Mouse (Mus musculus) adrenal gland, adult (tissue): ENCODE measurements around the gene Lgr4.
"Not testable (repeated sequence)": the region's sequence is repeated elsewhere in the genome, so short reads cannot be mapped to it uniquely, and the experiment has no call there.

Experiments used
- DNase-seq, 2 experiments: peaks; one replicate each; pipeline ENCODE4 v3.0.0; 2022 to 2023; ENCODE audit warnings: low spot score in 1 of 2; ENCODE audit not compliant: inconsistent age in 2 of 2

Lgr4 gene

GRCm38 (mm10) chr2:109917496-109918413, at the start of gene Lgr4:
Gene Lgr4 (plus strand): TSS chr2:109917647.
- DNase-seq = peak; percentile 98 to 100

DNA sequence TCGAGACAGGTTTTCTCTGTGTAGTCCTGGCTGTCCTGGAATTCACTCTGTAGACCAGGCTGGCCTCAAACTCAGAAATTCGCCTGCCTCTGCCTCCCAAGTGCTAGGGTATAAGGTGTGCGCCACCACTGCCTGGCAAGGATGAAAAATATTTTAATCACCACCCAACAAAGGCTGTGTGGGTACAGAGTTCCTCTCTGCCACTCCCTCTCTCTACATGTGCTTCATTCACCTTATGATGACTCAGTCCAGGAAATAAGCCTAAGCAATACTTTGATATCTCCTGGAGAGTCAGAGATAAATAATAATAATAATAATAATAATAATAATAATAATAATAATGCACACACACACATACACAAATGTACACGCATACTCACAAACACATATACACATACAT, 38.0 kb upstream of the Lgr4 start:
- DNase-seq = not testable (repeated sequence)

DNA sequence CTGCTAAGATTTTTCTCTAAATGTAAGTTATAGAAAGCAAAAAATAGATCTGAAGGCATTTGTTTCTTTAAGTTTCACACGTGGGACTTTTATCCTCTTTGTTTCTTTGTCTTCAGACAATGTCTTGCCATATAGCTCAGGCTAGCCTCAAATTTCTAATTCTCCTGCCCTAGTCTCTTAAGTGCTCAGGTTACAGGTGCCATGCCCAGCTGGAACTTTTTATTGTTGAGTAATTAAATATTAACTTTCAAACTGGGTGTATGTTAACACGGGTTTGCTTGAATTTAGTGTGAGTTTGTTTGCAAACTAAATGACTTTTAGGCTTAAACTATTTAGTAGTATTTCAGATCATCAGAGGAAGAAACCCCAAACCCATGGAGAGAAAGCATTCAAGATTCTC, 36.3 kb upstream of the Lgr4 start:
- DNase-seq = no peak

DNA sequence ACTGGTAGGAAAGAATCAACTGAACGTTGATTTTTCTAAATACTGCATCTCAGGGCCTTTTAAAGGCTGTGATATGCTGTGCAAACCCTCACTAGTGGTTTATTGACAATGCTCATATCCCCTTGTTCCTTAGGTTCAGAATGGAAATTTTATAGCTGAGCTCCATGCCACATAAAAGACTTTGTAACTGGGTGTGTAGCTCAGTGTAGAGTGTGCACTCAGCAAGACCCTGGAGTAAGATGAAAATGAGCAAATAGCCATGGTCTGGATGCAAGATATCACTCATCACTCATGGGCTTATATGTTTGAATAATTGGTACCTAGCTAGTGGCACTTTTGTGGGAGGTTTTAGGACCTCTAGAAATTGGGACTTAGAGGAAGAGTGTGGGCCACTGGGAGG, 35.8 kb upstream of the Lgr4 start:
- DNase-seq = no peak

- no peak for DNase-seq
Observed at GRCm38 (mm10) chr2:109884106-109884505, 33.3 kb upstream of the Lgr4 start.

DNA sequence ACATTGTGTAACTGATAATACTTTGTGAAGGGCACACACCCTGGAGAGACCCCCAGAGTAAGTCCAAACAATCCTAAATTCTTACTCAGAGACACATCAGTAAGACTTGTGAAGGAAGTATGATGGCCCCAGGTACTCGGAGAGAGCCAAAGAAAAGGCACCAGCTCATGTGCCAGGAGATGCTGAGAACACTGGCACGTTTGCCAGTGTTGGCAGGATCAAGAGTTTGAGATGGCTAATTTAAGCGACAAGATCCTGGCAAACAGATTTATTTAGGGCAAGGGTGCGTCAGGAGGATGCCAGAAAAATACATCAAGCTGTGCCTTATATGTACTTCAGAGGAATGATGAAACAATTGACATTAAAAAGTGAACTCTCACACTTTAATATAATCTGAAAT, 32.9 kb upstream of the Lgr4 start:
- DNase-seq = no peak

- DNase-seq = peak in 1 of 2 experiments; percentile 56
Observed at GRCm38 (mm10) chr2:109890068-109890467, 27.4 kb upstream of the Lgr4 start.

GRCm38 (mm10) chr2:109890597-109890996, 26.9 kb upstream of the Lgr4 start, which contains the start of gene Lin7c:
Gene Lin7c (plus strand): TSS chr2:109890853.
- DNase-seq = peak; percentile 95 to 98

- peak in 1 of 2 experiments; percentile 90 for DNase-seq
Observed at GRCm38 (mm10) chr2:109891031-109891430, 26.4 kb upstream of the Lgr4 start.

- no peak for DNase-seq
Observed at GRCm38 (mm10) chr2:109891471-109891870, 26.0 kb upstream of the Lgr4 start.

- DNase-seq = no peak
Observed at GRCm38 (mm10) chr2:109896311-109896710, 21.1 kb upstream of the Lgr4 start.

DNA sequence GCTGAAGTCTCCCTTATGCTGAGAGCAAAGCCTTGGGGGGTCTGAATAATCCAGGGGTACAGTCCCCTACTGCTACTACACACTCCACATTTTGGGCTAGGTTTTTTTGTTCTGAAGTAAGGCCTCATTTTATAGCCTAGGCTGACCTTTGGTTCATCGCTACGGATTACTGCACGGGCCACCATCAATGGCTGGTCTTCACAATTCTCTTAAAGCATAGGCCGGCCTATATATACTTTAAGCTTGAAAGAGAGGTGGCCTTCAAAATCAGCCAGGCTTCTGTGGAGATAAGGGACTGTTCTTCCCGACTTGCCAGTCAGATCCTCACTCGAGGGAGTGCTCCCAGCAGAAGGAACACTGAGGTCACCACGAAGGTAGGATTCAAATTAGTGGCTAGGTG, 14.6 kb upstream of the Lgr4 start:
- DNase-seq = no peak

DNA sequence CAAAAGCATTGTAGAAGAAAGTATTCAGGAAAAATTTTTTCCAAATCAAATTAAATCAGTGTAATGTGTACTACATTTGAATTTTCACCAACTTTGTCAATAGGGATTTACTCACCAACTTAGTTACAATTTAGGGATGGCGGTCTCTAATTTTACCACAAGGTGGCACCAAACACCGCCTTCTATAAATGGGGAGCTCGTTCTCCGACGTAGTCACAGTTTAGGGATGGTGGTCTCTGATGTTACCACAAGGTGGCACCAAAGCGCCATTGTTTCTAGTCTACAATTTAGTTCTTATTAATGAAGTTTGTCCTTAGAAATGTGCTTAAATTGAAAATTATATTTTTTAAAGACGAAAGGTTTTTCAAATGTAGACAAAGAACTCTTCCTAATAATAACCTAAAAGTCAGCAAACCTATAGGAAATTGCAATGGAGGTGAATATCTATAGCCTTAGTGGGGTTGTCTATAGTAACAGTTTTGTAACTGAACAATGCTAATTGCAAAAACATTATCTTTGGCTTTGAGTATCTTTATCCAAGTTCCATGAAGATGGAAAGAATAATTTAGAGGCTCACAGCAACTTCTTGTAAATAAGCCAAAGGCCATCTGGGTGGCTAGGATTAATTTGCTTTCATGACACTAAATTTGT, 13.2 kb upstream of the Lgr4 start:
- peak; percentile 88 to 96 for DNase-seq

DNA sequence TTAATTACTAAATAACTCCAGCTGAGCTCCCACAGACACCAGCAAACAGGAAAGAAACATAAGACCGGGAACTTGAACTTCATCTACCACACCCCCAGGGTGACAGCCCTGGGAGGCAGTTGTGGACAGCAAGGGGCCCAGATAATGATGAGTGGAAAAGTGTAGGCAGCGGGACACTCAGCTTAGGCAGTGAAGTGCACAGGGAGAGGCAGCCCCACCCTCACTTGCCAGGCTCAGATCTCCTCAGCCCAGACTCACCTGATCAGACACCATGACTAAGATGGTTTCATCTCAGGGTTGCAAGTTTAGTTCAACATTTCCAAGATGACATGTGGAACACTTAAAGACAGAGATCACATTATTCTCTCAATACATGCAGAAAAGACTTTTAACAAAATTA, 8.3 kb upstream of the Lgr4 start:
- no peak for DNase-seq

- DNase-seq = no peak
Observed at GRCm38 (mm10) chr2:109912216-109912615, 5.2 kb upstream of the Lgr4 start.

- DNase-seq = no peak
Observed at GRCm38 (mm10) chr2:109912766-109913165, 4.7 kb upstream of the Lgr4 start.

- DNase-seq = no peak
Observed at GRCm38 (mm10) chr2:109913241-109913640, 4.2 kb upstream of the Lgr4 start.

DNA sequence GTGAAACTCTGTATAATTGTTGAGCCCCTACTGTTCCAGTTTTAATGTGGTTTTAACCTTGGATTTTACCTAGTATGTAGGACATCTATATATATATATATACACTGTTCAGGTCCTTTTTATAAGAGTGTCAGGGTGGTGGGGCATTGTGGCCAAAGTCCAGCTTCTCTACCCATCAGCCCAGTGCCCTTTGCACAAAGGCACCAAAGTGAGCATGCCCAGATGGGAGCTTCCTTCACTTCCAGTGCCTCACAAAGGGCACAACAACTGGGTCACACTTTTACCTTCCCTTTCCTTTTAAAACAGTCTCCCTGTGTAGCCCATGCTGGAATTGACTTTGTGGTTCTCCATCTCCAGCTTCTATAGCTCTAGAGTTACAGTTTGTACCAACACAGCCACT, 2.8 kb upstream of the Lgr4 start:
- DNase-seq = no peak

- peak in 1 of 2 experiments; percentile 62 for DNase-seq
Observed at GRCm38 (mm10) chr2:109916782-109917495, 508 bp upstream of the Lgr4 start.

DNA sequence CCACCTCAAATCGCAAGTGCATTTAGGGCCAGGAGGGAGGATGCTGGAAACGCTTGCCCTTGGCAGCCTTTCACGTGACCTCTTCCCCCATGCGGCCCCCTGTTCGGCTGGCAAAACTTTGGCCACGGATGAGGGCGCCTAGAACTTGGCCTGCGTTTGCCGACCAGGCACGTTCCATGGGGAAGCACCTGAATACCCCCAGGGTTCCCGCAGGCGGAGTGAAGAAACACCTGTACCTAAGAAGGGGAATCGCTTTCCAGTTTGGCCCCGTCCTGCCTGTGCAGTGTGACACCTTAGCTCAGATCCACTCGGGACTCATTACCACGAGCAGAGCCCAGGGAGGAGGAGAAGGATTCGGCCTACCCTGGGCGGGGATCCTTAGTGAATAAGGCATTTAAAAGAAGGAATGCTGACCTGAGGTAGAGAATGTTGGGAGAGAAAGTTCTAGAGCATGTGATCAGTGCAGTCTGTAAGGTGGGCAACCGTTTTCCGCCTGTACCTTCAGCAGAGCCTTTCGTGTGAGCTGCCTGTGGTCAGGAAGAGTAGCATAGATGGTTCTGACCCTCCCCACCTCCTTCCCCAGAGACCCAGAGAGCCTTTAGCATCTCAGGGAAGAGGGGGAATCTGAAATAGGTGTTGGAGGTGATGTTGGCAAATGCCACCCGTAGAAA, 1.3 kb downstream of the Lgr4 start:
- peak; percentile 47 to 83 for DNase-seq

DNA sequence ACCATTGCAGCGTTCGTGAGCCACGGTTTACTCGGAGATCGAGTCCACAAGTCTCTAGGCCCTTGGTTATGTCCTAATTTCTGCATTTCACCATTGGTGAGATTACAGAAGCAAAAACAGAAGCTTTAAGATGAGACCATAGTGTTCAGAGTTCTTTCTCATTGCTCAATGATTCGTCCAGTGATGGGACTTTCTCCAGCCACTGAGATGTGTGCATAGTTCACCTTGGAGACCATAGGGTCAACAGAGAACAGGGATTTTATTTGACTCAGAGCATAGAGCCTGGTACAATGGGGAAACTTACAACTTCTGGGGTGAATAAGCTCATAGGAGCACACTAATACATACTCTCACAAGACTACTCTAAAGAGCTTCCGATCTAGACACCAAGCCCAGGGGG, 3.0 kb downstream of the Lgr4 start:
- DNase-seq = peak in 1 of 2 experiments; percentile 81
